Mouse (Mus musculus): ENCODE measurements around the gene Ndufs7. TPM values are rescaled to one million over a fixed set of nuclear protein-coding genes. Genes with fewer than 3 reads are reported as not detected.

The Ndufs7 gene
- total and polyA plus RNA-seq, 3 experiments: 943 to 1,990 (median 1,108) TPM

- no peaks in the 10 kb centered on the region for H3K79me2 ChIP-seq (replicated peaks; ENCODE audit: control insufficient read depth, insufficient read depth, low read length)
- intact Hi-C loops (cut with DNase I): no loop called here
- no peak overlapping the region for H3K4me3 ChIP-seq
- H3K36me3 ChIP-seq (ENCODE audit: control insufficient read depth, insufficient read depth, low read length): no peaks in the 10 kb centered on the region
- peaks cover 4% of the 10 kb centered on the region; the same call in 1 of the 2 replicates for H3K4me1 ChIP-seq (ENCODE audit: control insufficient read depth, insufficient read depth, low read length)
- no peak overlapping the region for H3K9ac ChIP-seq (ENCODE audit: low read depth, low read length)
- no peak overlapping the region for H3K27ac ChIP-seq
- no peaks in the 10 kb centered on the region for H3K27me3 ChIP-seq (ENCODE audit: control insufficient read depth, insufficient read depth, low read length)
- TF ChIP-seq POLR2A (IDR thresholded peaks at IDR 0.05; ENCODE audit: insufficient read depth, low read depth, low read length) (no peak), CTCF (IDR thresholded peaks at IDR 0.05) (no peak), EP300 (IDR thresholded peaks at IDR 0.05; ENCODE audit: insufficient read depth, low read depth, low read length) (no peak)
- 87% methylated on average over 12 of the region's 12 CpGs for WGBS
- DNase-seq: no peak
These were observed 30.4 kb downstream of the Ndufs7 start for GRCm38 (mm10) chr10:80279273-80279672.

DNA sequence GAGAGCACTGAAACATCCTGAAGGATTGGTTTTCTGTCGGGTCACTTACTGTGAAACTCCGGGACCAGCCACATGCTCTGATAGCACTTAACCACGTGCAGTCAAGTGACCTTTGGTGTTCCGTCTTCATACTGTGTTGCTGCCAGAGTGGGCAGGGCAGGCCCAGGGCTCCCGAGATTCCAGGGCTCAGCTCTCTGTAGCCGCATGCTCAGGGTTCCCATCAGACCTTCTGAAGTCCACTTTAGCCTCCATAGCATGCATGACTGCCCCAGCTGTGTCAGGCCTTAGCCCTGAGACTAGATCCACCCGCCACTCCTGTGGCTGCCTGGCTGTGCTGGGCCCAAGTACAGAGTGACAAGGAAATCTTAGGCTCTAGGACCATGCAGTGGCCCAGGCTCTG lies 32.4 kb downstream of the Ndufs7 start:
- H3K36me3 ChIP-seq (ENCODE audit: control insufficient read depth, insufficient read depth, low read length): no peaks in the 10 kb centered on the region
- H3K4me3 ChIP-seq: no peak overlapping the region
- TF ChIP-seq POLR2A (IDR thresholded peaks at IDR 0.05; ENCODE audit: insufficient read depth, low read depth, low read length) (0 out of 2 replicates have a peak, but pooled peaks have one; percentile 19), EP300 (IDR thresholded peaks at IDR 0.05; ENCODE audit: insufficient read depth, low read depth, low read length) (peak; percentile 87), CTCF (IDR thresholded peaks at IDR 0.05) (no peak)
- WGBS: 55% methylated on average over 7 of the region's 7 CpGs
- H3K27me3 ChIP-seq (ENCODE audit: control insufficient read depth, insufficient read depth, low read length): no peaks in the 10 kb centered on the region
- intact Hi-C loops (cut with DNase I): loop anchor here (1.0 kb wide), 1 partner anchor 29 kb away; no protein-coding TSS in a partner anchor
- H3K9ac ChIP-seq (ENCODE audit: low read depth, low read length): no peak overlapping the region
- no peaks in the 10 kb centered on the region for H3K79me2 ChIP-seq (replicated peaks; ENCODE audit: control insufficient read depth, insufficient read depth, low read length)
- peak in 1 of 2 experiments; percentile 69 for DNase-seq
- peaks cover 4% of the 10 kb centered on the region; the same call in 1 of the 2 replicates for H3K4me1 ChIP-seq (ENCODE audit: control insufficient read depth, insufficient read depth, low read length)
- H3K27ac ChIP-seq: peak overlapping the region; percentile 78

- Histone ChIP-seq H3K27ac (peak overlapping the region; percentile 78), H3K4me1 (ENCODE audit: control insufficient read depth, insufficient read depth, low read length) (peaks cover 4% of the 10 kb centered on the region; the same call in 1 of the 2 replicates), H3K9ac (ENCODE audit: low read depth, low read length) (no peak overlapping the region), H3K79me2 (replicated peaks; ENCODE audit: control insufficient read depth, insufficient read depth, low read length) (no peaks in the 10 kb centered on the region), H3K36me3 (ENCODE audit: control insufficient read depth, insufficient read depth, low read length) (no peaks in the 10 kb centered on the region), H3K27me3 (ENCODE audit: control insufficient read depth, insufficient read depth, low read length) (no peaks in the 10 kb centered on the region), H3K4me3 (no peak overlapping the region)
- intact Hi-C loops (cut with DNase I): loop anchor here (1.0 kb wide), 1 partner anchor 30 kb away; no protein-coding TSS in a partner anchor
- WGBS: 42% methylated on average over 8 of the region's 8 CpGs
- peak in 1 of 2 experiments; percentile 62 for DNase-seq
- TF ChIP-seq EP300 (IDR thresholded peaks at IDR 0.05; ENCODE audit: insufficient read depth, low read depth, low read length) (no peak), CTCF (IDR thresholded peaks at IDR 0.05) (no peak)
These were observed 33.0 kb downstream of the Ndufs7 start for GRCm38 (mm10) chr10:80281921-80282371.

DNA sequence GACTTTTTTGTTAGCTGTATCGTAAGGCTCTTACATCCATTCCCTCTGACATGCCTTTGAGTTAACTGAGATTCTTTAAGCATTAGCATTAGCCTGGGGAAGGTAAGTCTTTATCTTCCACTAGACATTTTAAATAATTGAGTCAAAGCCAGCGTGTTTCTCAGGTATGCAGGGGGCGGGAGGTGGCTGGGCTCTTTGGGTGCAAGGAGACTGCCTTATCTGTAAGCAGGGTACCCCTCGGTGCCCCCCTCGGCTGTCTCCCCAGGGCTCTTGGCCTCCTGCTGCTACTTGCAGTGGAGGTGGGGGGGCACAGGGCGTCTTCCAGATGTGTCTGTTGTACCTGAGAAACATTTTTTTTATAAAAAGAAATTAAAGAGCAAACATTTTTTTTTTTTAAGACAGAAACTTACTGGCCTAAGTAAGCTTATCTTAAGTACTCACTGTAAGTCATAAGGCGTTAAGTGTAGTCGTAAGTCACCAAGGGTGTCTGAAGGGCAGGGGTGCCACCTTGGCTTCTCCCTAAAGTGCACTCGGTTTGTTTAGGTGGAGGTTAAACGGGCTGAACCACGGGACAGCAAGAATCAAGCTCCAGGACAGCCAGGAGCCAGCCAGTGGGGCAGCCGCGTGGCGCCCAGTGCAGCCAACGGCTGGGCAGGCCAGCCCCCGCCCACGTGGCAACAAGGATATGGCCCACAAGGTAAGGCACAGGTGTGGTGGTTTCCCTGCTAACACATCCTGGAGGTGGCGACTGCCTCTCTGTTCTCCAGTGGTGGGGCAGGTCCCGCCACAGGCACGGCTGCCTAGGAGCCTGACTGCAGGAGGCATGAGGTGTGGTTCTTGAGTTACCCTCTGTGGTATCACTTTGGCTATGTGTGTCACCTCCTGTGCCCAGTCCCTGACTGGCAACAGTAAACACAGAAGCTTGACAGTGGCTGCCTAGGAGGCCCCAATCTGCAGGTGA lies 33.8 kb downstream of the Ndufs7 start:
- 0 out of 2 replicates have a peak, but pooled peaks have one; percentile 34 for TF ChIP-seq EP300 (IDR thresholded peaks at IDR 0.05; ENCODE audit: insufficient read depth, low read depth, low read length)
- no peak for TF ChIP-seq POLR2A (IDR thresholded peaks at IDR 0.05; ENCODE audit: insufficient read depth, low read depth, low read length)
- TF ChIP-seq CTCF (IDR thresholded peaks at IDR 0.05): no peak
- H3K79me2 ChIP-seq (replicated peaks; ENCODE audit: control insufficient read depth, insufficient read depth, low read length): no peaks in the 10 kb centered on the region
- no peak for DNase-seq
- peak overlapping the region; percentile 17; the same call in 1 of the 2 replicates for H3K9ac ChIP-seq (ENCODE audit: low read depth, low read length)
- peak overlapping the region; percentile 78 for H3K27ac ChIP-seq
- no peaks in the 10 kb centered on the region for H3K27me3 ChIP-seq (ENCODE audit: control insufficient read depth, insufficient read depth, low read length)
- intact Hi-C loops (cut with DNase I): no loop called here
- no peaks in the 10 kb centered on the region for H3K36me3 ChIP-seq (ENCODE audit: control insufficient read depth, insufficient read depth, low read length)
- peaks cover 4% of the 10 kb centered on the region; the same call in 1 of the 2 replicates for H3K4me1 ChIP-seq (ENCODE audit: control insufficient read depth, insufficient read depth, low read length)
- 66% methylated on average over 20 of the region's 20 CpGs for WGBS
- H3K4me3 ChIP-seq: no peak overlapping the region

DNA sequence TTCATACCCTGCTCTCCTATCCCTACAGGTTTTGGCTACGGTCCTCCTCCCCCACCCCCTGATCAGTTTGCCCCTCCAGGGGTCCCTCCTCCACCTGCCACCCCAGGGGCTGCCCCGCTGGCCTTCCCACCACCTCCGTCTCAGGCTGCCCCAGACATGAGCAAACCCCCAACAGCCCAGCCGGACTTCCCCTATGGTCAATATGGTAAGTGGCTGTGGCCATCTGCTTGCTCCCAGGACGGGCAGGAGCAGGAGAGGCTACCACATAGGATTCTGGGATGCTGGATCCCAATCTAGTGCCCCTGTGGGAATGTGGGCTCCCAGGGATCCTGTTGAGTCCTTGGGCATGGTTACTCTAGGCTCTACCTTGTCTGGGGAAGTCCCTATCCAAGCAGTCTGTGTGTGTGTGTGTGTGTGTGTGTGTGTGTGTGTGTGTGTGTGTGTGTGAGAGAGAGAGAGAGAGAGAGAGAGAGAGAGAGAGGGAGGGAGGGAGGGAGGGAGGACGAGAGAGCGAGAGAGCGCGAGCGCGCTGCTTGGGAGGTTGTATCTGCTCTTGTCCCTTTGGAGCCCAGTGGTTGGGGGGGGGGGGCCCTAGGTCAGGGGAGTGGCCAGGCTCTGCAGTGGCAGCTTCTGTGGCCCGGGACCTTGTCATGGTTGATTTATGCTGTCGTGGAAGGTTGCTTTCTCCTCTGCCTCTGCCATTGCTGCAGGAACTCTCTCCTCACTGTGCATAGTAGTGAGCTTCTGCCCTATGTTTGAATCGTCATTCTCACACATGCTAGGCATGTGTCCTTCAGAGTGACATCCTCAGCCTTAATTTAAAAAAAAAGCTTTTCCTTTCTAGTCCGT lies 36.5 kb downstream of the Ndufs7 start:
- Histone ChIP-seq H3K36me3 (ENCODE audit: control insufficient read depth, insufficient read depth, low read length) (no peaks in the 10 kb centered on the region), H3K4me3 (no peak overlapping the region), H3K27me3 (ENCODE audit: control insufficient read depth, insufficient read depth, low read length) (no peaks in the 10 kb centered on the region), H3K9ac (ENCODE audit: low read depth, low read length) (no peak overlapping the region), H3K4me1 (ENCODE audit: control insufficient read depth, insufficient read depth, low read length) (peaks cover 4% of the 10 kb centered on the region; the same call in 1 of the 2 replicates), H3K79me2 (replicated peaks; ENCODE audit: control insufficient read depth, insufficient read depth, low read length) (no peaks in the 10 kb centered on the region), H3K27ac (no peak overlapping the region)
- intact Hi-C loops (cut with DNase I): no loop called here
- WGBS: 66% methylated on average over 10 of the region's 15 CpGs
- DNase-seq: no peak
- TF ChIP-seq CTCF (IDR thresholded peaks at IDR 0.05) (no peak), EP300 (IDR thresholded peaks at IDR 0.05; ENCODE audit: insufficient read depth, low read depth, low read length) (no peak), POLR2A (IDR thresholded peaks at IDR 0.05; ENCODE audit: insufficient read depth, low read depth, low read length) (no peak)

All from heart, adult 2 months (tissue).